Mouse (Mus musculus): ENCODE results near the gene Mrm2. TPM values are rescaled to one million over a fixed set of nuclear protein-coding genes. Genes with fewer than 3 reads are reported as not detected.

The Mrm2 gene
- total and polyA plus RNA-seq, 3 experiments = 11.2 to 14.6 (median 13.6) TPM

- dilution Hi-C loops (cut with MboI; ENCODE audit: extremely low pct_ligation_motif_present, extremely low pct_unique_long_range_greater_than_20kb, low sequenced_read_pairs) = no loop called here
- H3K4me3 ChIP-seq (replicated peaks in 1 of 3; ENCODE audit: low read depth in 2 of 3, low read length in 2 of 3, poor library complexity in 1 of 3) = no peak overlapping the region
- in situ Hi-C loops (cut with MboI; ENCODE audit: low pct_ligation_motif_present, low pct_unique_long_range_greater_than_20kb, low sequenced_read_pairs) = no loop called here
Observed at GRCm38 (mm10) chr5:140332519-140332918, 821 bp upstream of the Mrm2 start.

DNA sequence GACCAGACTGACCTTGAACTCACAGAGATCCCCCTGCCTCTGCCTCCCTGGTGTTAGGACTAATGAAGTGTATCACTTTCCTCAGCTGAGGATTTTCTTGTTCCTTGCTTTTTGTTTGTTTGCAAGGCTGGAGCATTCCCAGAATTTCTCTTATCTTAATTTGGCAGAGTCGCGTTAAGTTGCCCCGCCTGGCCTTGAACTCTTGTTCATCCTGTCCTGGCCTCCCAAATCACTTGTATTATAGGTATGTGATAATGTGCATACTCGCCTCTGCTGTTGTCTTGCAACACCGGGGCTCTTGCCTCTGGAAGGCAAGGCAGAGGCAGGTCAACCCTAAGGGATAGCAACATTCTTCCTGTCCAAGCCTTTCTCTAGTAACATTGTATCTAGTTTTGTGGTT lies 7.6 kb downstream of the Mrm2 start:
- H3K4me2 ChIP-seq (ENCODE audit: insufficient read depth, low read depth, poor library complexity, severe bottlenecking) = no peak overlapping the region
- no peaks in the 10 kb centered on the region for H3K9me3 ChIP-seq (replicated peaks; ENCODE audit: low read length)
- H3K4me3 ChIP-seq (replicated peaks in 1 of 3; ENCODE audit: low read depth in 2 of 3, low read length in 2 of 3, poor library complexity in 1 of 3) = no peak overlapping the region
- H3K27me3 ChIP-seq (replicated peaks) = no peaks in the 10 kb centered on the region
- H3K27ac ChIP-seq (ENCODE audit: insufficient read depth, low read depth) = no peak overlapping the region
- in situ Hi-C loops (cut with MboI; ENCODE audit: low pct_ligation_motif_present, low pct_unique_long_range_greater_than_20kb, low sequenced_read_pairs) (no loop called here), dilution Hi-C loops (cut with MboI; ENCODE audit: extremely low pct_ligation_motif_present, extremely low pct_unique_long_range_greater_than_20kb, low sequenced_read_pairs) (no loop called here)
- peaks cover 6% of the 10 kb centered on the region for H3K79me2 ChIP-seq (replicated peaks; ENCODE audit: control insufficient read depth, extremely low read depth, insufficient read depth, poor library complexity, severe bottlenecking)
- DNase-seq (ENCODE audit: extremely low read depth) = no peak
- no peak overlapping the region for H3K9ac ChIP-seq (ENCODE audit: insufficient read depth, low read depth)
- no peak for TF ChIP-seq SIN3A (IDR thresholded peaks at IDR 0.05; ENCODE audit: low read length)
- TF ChIP-seq CTCF (conservative IDR thresholded peaks at IDR 0.05 in 1 of 2, IDR thresholded peaks at IDR 0.05 in 1 of 2; ENCODE audit: low read depth in 2 of 2, low read length in 2 of 2) = no peak
- no peak for TF ChIP-seq ZKSCAN1 (IDR thresholded peaks at IDR 0.05; ENCODE audit: borderline replicate concordance, low read depth, low read length)
- no peak for TF ChIP-seq MAFK (IDR thresholded peaks at IDR 0.05; ENCODE audit: insufficient replicate concordance, low read length)
- no peak for TF ChIP-seq CHD2 (IDR thresholded peaks at IDR 0.05; ENCODE audit: low read length)
- no peak for TF ChIP-seq NRF1 (IDR thresholded peaks at IDR 0.05; ENCODE audit: low read depth, low read length)
- TF ChIP-seq RAD21 (IDR thresholded peaks at IDR 0.05; ENCODE audit: low read depth, low read length) = no peak
- TF ChIP-seq RCOR1 (conservative IDR thresholded peaks at IDR 0.05; ENCODE audit: low read depth, low read length) = no peak
- no peak for TF ChIP-seq ETS1 (conservative IDR thresholded peaks at IDR 0.05; ENCODE audit: low read depth, low read length)
- peaks cover 19 to 41% of the 10 kb centered on the region in 2 experiments for H3K36me3 ChIP-seq (replicated peaks in 1 of 2; ENCODE audit: control insufficient read depth in 1 of 2, insufficient read depth in 1 of 2, low read length in 1 of 2)
- peaks cover 4 to 24% of the 10 kb centered on the region in 2 experiments; a peak in 3 of 4 replicates for H3K4me1 ChIP-seq (ENCODE audit: control insufficient read depth in 1 of 2, insufficient read depth in 2 of 2)

More at GRCm38 (mm10) chr5:140332519-140332918, 821 bp upstream of the Mrm2 start:
- Histone ChIP-seq H3K27ac (ENCODE audit: insufficient read depth, low read depth) (no peak overlapping the region), H3K9ac (ENCODE audit: insufficient read depth, low read depth) (no peak overlapping the region), H3K79me2 (replicated peaks; ENCODE audit: control insufficient read depth, extremely low read depth, insufficient read depth, poor library complexity, severe bottlenecking) (no peaks in the 10 kb centered on the region), H3K9me3 (replicated peaks; ENCODE audit: low read length) (no peaks in the 10 kb centered on the region), H3K4me1 (ENCODE audit: control insufficient read depth in 1 of 2, insufficient read depth in 2 of 2) (peaks cover 8 to 23% of the 10 kb centered on the region in 2 experiments), H3K36me3 (replicated peaks in 1 of 2; ENCODE audit: control insufficient read depth in 1 of 2, insufficient read depth in 1 of 2, low read length in 1 of 2) (peaks cover 25 to 66% of the 10 kb centered on the region in 2 experiments), H3K4me2 (ENCODE audit: insufficient read depth, low read depth, poor library complexity, severe bottlenecking) (0 out of 2 replicates have a peak overlapping the region, but pooled peaks have one; percentile 41), H3K27me3 (replicated peaks) (no peaks in the 10 kb centered on the region)
- TF ChIP-seq CHD1 (IDR thresholded peaks at IDR 0.05; ENCODE audit: low read depth, low read length) = no peak
- TF ChIP-seq TCF12 (IDR thresholded peaks at IDR 0.05; ENCODE audit: low read depth, low read length) = no peak
- no peak for TF ChIP-seq NRF1 (IDR thresholded peaks at IDR 0.05; ENCODE audit: low read depth, low read length)
- no peak for TF ChIP-seq MYC (IDR thresholded peaks at IDR 0.05; ENCODE audit: low read depth, low read length)
- no peak for TF ChIP-seq MXI1 (IDR thresholded peaks at IDR 0.05; ENCODE audit: low read depth, low read length)
- DNase-seq (ENCODE audit: extremely low read depth) = no peak
